Mouse (Mus musculus) cortical plate, adult 2 months (tissue): Measurements from ENCODE around the gene Dynll1. TPM values are rescaled to one million over a fixed set of nuclear protein-coding genes. Genes with fewer than 3 reads are reported as not detected.

Source experiments
- H3K27ac ChIP-seq: fragments of 200-500 bp; 2 replicates; pipeline ENCODE4 v1.5.1; 2012; ENCODE audit warnings: low read length, control low read depth, inconsistent platforms; ENCODE audit not compliant: insufficient read depth
- H3K4me1 ChIP-seq: fragments of 200-500 bp; 2 replicates; pipeline ENCODE4 v1.6.1; 2011; ENCODE audit warnings: low read length; ENCODE audit not compliant: control insufficient read depth, insufficient read depth
- H3K4me3 ChIP-seq: fragments of 200-500 bp; 2 replicates; pipeline ENCODE4 v1.5.1; 2011; ENCODE audit warnings: mild to moderate bottlenecking, low read length, control low read depth; ENCODE audit not compliant: insufficient read depth
- CTCF ChIP-seq: fragments of 200-500 bp; IDR thresholded peaks from 2 replicates; pipeline ENCODE4 v1.5.1; 2011; ENCODE audit warnings: mild to moderate bottlenecking, control low read depth, low read length; ENCODE audit not compliant: insufficient read depth; ENCODE audit errors: extremely low read depth
- POLR2A ChIP-seq: fragments of 200-500 bp; IDR thresholded peaks from 2 replicates; pipeline ENCODE4 v1.6.1; 2011; ENCODE audit warnings: mild to moderate bottlenecking, low read length, control low read depth; ENCODE audit not compliant: insufficient read depth; ENCODE audit errors: extremely low read depth
- polyA plus RNA-seq: library from polyadenylated mRNA; depleted of rRNA; stranded (reverse); fragments of >200 nt; gene quantifications from 2 replicates; pipeline ENCODE4 v1.2.3, GENCODE M21; 2012

The Dynll1 gene
- polyA plus RNA-seq, 1 experiment, result 753 TPM

DNA sequence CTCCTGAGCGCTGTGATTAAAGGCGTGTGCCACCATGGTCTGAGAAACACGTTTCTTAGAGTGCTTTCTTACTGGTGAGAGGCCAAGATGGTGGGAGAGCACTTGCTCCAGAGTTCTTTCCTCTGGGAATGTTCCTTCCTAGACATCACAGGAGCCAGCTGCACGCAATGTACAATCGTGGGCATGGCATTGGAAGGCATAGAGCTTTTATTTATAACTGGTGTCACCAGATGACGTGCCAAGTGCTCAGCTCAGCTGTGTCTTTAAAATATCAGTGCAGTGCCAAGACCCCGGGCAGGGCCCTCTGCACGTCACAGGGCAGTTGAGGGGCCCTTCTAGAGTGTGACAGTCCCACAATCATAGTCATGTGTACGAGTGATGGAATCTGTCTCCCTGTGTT is 30.2 kb upstream of the Dynll1 start:
- Histone ChIP-seq H3K27ac (no peak overlapping the region), H3K4me3 (no peak overlapping the region), H3K4me1 (peaks cover 1% of the 10 kb centered on the region; the same call in 1 of the 2 replicates)
- TF ChIP-seq CTCF, result no peak
- no peak for TF ChIP-seq POLR2A

GRCm38 (mm10) chr5:115327610-115328548 is 27.1 kb upstream of the Dynll1 start:
- Histone ChIP-seq H3K4me3 (peak overlapping the region; percentile 93), H3K4me1 (peaks cover 1% of the 10 kb centered on the region; the same call in 1 of the 2 replicates), H3K27ac (peak overlapping the region; percentile 86)
- TF ChIP-seq POLR2A (no peak), CTCF (no peak)

- H3K27ac ChIP-seq, result peak within 1 kb of the TSS; percentile 99
- TF ChIP-seq POLR2A (peak; percentile 88), CTCF (no peak)
- H3K4me3 ChIP-seq, result peak within 1 kb of the TSS; percentile 93
- peaks cover 1% of the 10 kb centered on the region; the same call in 1 of the 2 replicates for H3K4me1 ChIP-seq
Observed at GRCm38 (mm10) chr5:115326875-115327609, 26.2 kb upstream of the Dynll1 start, which contains the start of gene Srsf9. Srsf9 (plus strand) TSS chr5:115327177.

DNA sequence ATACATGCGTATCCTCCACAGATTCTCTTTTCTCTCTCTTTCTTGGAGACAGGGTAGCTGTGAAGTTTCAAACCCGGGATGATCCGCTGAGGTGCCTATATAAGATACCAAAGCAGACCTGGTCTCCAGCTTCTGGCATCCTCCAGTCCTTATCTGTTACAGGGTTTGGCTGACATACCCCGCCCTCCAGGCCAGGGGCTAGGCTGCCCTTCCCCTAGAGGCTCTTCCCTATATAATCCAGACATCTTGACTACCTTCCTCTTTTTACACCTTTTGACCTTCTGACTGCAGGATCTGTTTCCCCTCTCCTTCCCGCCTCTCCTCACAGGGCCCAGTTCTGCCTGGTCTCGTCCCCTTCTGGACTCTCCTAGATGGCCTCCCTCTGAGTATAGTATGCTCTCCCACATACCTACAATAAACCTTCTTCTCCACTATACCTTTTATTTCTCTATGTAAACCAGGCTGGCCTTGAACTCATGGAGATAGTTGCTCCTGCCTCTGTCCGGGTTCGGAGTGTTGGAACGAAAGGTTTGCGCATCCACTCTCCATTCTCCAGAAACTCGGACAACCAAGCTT is 25.5 kb upstream of the Dynll1 start:
- TF ChIP-seq POLR2A (no peak), CTCF (no peak)
- peak overlapping the region; percentile 55 for H3K27ac ChIP-seq
- H3K4me1 ChIP-seq, result peaks cover 1% of the 10 kb centered on the region; the same call in 1 of the 2 replicates
- peak overlapping the region; percentile 93 for H3K4me3 ChIP-seq

DNA sequence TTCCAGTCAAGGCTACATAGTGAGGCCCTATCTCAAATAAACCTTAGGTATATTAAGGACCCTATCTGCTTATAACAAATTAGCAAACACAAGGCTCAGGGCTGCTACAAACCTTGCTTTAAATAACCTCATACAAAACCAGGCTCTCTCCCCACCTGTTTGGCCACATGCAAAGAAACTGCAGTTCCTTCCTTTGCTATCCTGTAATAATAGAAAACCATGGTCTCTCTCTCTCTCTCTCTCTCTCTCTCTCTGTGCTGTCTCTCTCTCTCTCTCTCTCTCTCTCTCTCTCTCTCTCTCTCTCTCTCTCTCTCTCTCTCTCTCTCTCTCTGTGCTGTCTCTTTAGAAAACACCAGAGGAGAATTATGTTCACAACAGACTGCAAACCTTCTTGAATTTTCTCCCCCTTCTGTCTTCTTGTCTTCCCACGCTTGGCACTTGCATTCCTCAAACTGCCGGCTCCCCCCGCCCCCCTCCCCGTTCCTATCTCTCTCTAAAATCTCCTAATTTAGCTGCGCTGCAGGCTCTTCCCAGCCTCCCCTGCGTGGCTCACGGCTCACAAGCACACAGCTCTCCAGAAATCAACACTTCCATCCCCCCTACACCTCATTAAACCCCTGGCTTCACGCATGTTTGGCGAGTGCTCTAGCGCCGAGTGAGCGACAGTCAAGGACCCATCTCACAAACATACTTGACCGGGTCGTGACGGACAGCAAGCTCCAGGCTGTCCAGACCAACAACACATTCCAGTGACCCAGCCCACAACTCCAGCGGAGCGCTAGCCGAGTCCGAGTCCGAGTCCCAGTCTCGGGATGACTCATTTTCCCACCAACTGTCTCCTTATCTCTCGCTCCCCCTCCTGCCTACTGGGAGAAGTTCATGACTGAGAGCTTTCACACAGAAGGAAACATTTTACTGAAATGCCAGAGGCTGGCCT is 18.5 kb upstream of the Dynll1 start:
- TF ChIP-seq CTCF, result peak; percentile 49
- no peak for TF ChIP-seq POLR2A
- peak overlapping the region; percentile 87 for H3K27ac ChIP-seq
- peaks cover 12% of the 10 kb centered on the region for H3K4me1 ChIP-seq
- H3K4me3 ChIP-seq, result peak overlapping the region; percentile 33

DNA sequence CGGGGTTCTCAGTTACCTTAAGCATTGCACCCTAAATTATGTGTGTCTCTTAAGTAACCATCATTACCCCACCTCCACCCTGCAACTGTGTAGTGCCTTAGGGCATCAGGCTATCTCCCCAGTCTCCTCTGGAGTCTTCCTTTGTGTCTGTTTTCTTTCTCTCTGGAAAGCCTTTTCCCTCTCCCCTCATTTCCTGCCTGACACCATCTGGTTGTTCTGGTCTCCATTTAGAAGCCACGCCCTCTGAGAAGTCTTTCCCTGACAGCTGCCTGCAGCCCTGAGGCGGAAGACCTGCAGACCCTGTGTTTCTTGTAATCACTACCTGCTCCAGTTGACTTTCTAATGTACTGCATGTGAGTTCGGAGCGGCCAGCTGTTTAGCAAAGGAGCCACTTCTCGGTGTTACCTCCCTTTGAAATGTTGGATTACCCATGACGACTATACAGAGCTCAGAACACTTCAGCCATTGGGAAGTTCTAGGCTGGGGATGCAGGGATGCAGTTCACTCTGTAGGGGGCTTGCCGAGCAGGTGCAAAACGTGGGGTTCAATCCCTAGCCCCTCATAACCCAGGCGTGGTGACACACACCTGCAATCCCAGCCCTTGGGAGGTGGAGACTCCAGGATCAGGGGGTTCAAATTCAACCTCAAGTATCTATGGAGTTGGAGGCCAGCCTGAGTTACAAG is 17.0 kb upstream of the Dynll1 start:
- TF ChIP-seq CTCF, result no peak
- TF ChIP-seq POLR2A, result no peak
- no peak overlapping the region for H3K4me3 ChIP-seq
- H3K27ac ChIP-seq, result peak overlapping the region; percentile 69
- H3K4me1 ChIP-seq, result peaks cover 12% of the 10 kb centered on the region

GRCm38 (mm10) chr5:115316968-115317644 is 16.3 kb upstream of the Dynll1 start:
- H3K4me3 ChIP-seq, result no peak overlapping the region
- H3K4me1 ChIP-seq, result peaks cover 12% of the 10 kb centered on the region

DNA sequence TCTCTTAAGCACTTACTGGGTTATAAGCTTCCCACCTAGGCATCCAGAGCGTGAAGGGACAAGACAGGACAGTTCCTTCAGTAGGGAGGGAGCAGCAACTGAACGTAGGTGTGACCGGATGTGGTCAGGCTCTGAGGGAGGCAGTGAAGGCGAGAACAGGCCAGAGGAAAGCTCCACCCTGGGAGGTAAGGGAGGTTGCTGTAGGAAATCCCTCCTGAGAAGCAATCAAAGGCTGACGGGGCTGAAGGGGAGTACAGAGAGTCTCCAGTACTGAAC is 12.8 kb upstream of the Dynll1 start:
- no peak overlapping the region for H3K4me3 ChIP-seq
- TF ChIP-seq CTCF (no peak), POLR2A (no peak)
- H3K27ac ChIP-seq, result no peak overlapping the region
- peaks cover 10% of the 10 kb centered on the region; the same call in 1 of the 2 replicates for H3K4me1 ChIP-seq

More at GRCm38 (mm10) chr5:115316968-115317644, 16.3 kb upstream of the Dynll1 start:
- TF ChIP-seq POLR2A (no peak), CTCF (no peak)
- peak overlapping the region; percentile 76; the same call in 1 of the 2 replicates for H3K27ac ChIP-seq
